In genomic region chr3:80958591-80958990, GRCm38 (mm10) we compare ENCODE assay signal across 8 mouse cellular contexts. TPM values are rescaled to one million over a fixed set of nuclear protein-coding genes. Genes with fewer than 3 reads are reported as not detected.
A peak's percentile ranks its signal among the peaks of the same experiment; 100 is the strongest.
DNase-seq lines count a peak whose midpoint lies in the region; ATAC-seq and TF ChIP-seq lines count a peak whose summit lies in the region.

No protein-coding gene starts in this region.

- H3K4me1 ChIP-seq in ES-E14 (ENCODE audit: control insufficient read depth in 2 of 2, insufficient read depth in 2 of 2, low read length in 2 of 2, poor library complexity in 1 of 2): no peaks in the 10 kb centered on the region; a peak in 1 of 4 replicates
- H3K4me1 ChIP-seq in embryonic facial prominence, embryonic 11.5 days (ENCODE audit: control insufficient read depth, insufficient read depth, low read length): no peaks in the 10 kb centered on the region
- H3K4me1 ChIP-seq in lung, embryonic 15.5 days: no peaks in the 10 kb centered on the region

- in situ Hi-C loops in ES-E14 (cut with MboI; ENCODE audit: low sequenced_read_pairs in 2 of 2, unreplicated experiment in 2 of 2): no loop called here

- no peak overlapping the region for H3K9ac ChIP-seq in ES-E14 (ENCODE audit: insufficient read depth, low read depth, low read length, poor library complexity, severe bottlenecking)
- H3K9ac ChIP-seq in embryonic facial prominence, embryonic 11.5 days (replicated peaks; ENCODE audit: low read length): no peak overlapping the region
- H3K9ac ChIP-seq in lung, embryonic 15.5 days: no peak overlapping the region

- no peaks in the 10 kb centered on the region for H3K27me3 ChIP-seq in embryonic facial prominence, embryonic 11.5 days (ENCODE audit: control insufficient read depth, insufficient read depth, low read length)
- H3K27me3 ChIP-seq in lung, embryonic 15.5 days: no peaks in the 10 kb centered on the region

- peak; percentile 35 for DNase-seq in ES-E14 (ENCODE audit: low read depth, low spot score)
- peak; percentile 69 for DNase-seq in adrenal gland, postnatal 14 days
- DNase-seq in embryonic facial prominence, embryonic 11.5 days (ENCODE audit: low spot score): peak; percentile 71
- DNase-seq in heart, postnatal 4 days: peak; percentile 50
- peak; percentile 66 for DNase-seq in layer of hippocampus, adult 11-12 months (ENCODE audit: low spot score)
- peak; percentile 14 for DNase-seq in ovary, adult 18-20 months (ENCODE audit: low spot score)
- DNase-seq in urinary bladder, postnatal 36 days (ENCODE audit: low spot score in 2 of 2): peak; percentile 24 to 51

- H3K4me2 ChIP-seq in embryonic facial prominence, embryonic 11.5 days (ENCODE audit: low read depth, low read length): no peak overlapping the region
- H3K4me2 ChIP-seq in lung, embryonic 15.5 days: no peak overlapping the region

- ATAC-seq in embryonic facial prominence, embryonic 11.5 days (replicated peaks; ENCODE audit: insufficient number of reproducible peaks, low FRiP score, low TSS enrichment, low read depth): peak; percentile 62; the same call in 1 of the 2 replicates
- peak; percentile 74; the same call in 1 of the 2 replicates for ATAC-seq in lung, embryonic 15.5 days (ENCODE audit: borderline replicate concordance, extremely low read depth, low FRiP score, low TSS enrichment)

- no peaks in the 10 kb centered on the region for H3K9me3 ChIP-seq in ES-E14 (ENCODE audit: control insufficient read depth, insufficient read depth, low read depth, low read length)
- no peaks in the 10 kb centered on the region for H3K9me3 ChIP-seq in embryonic facial prominence, embryonic 11.5 days (replicated peaks; ENCODE audit: control insufficient read depth, low read length)
- H3K9me3 ChIP-seq in lung, embryonic 15.5 days: no peaks in the 10 kb centered on the region

- no peak overlapping the region for H3K4me3 ChIP-seq in ES-E14 (ENCODE audit: insufficient read depth in 1 of 2, low read depth in 1 of 2, low read length in 2 of 2, poor library complexity in 1 of 2, severe bottlenecking in 1 of 2)
- no peak overlapping the region for H3K4me3 ChIP-seq in embryonic facial prominence, embryonic 11.5 days (ENCODE audit: low read depth, low read length)
- no peak overlapping the region for H3K4me3 ChIP-seq in lung, embryonic 15.5 days

- WGBS in embryonic facial prominence, embryonic 11.5 days: 35% methylated on average over 1 of the region's 1 CpGs
- WGBS in lung, embryonic 15.5 days: 15% methylated on average over 1 of the region's 1 CpGs

- H3K27ac ChIP-seq in ES-E14 (ENCODE audit: insufficient read depth, low read depth, low read length, poor library complexity, severe bottlenecking): no peak overlapping the region
- no peak overlapping the region for H3K27ac ChIP-seq in embryonic facial prominence, embryonic 11.5 days (replicated peaks; ENCODE audit: low read depth, low read length)
- H3K27ac ChIP-seq in lung, embryonic 15.5 days: no peak overlapping the region

- no peaks in the 10 kb centered on the region for H3K36me3 ChIP-seq in ES-E14 (ENCODE audit: control insufficient read depth, insufficient read depth, low read length, poor library complexity, severe bottlenecking)
- H3K36me3 ChIP-seq in embryonic facial prominence, embryonic 11.5 days (replicated peaks; ENCODE audit: control insufficient read depth, insufficient read depth, low read depth, low read length): no peaks in the 10 kb centered on the region
- no peaks in the 10 kb centered on the region for H3K36me3 ChIP-seq in lung, embryonic 15.5 days

TF ChIP-seq in ES-E14, 5 proteins besides CTCF, POLR2A, EP300 and RAD21:
- TF ChIP-seq MAFK (IDR thresholded peaks at IDR 0.05; ENCODE audit: insufficient read depth, low read depth, low read length) (no peak), ZC3H11A (IDR thresholded peaks at IDR 0.05; ENCODE audit: borderline replicate concordance, low read depth, low read length) (peak; percentile 92)

RNA-seq across cellular contexts. Expression of gene Glrb, which starts 45.1 kb away (rescaled TPM):
- total RNA-seq in ES-E14 (2012; rRNA removed): 1.4 and 1.7 TPM in 2 replicates
- total RNA-seq in adrenal gland, postnatal 14 days (2021): 8.1 and 9.9 TPM in 2 replicates
- 14.6 and 15.6 TPM in 2 replicates for polyA plus RNA-seq in embryonic facial prominence, embryonic 11.5 days (2014; fragmentation: Nextera tagmentation; extraction: Ambion mirVana)
- 1 to 10 TPM in 1 of 2 experiments, under 1 TPM in 1; 0.62 to 1.5 TPM for total RNA-seq in heart, postnatal 4 days (2021)
- polyA plus RNA-seq in lung, embryonic 15.5 days (2015; fragmentation: Nextera tagmentation; extraction: Ambion mirVana): 3.4 and 3.7 TPM in 2 replicates

Comparison
In these comparisons a context has a peak if more than half of its experiments do, and no peak if none do; other contexts are left out.
1. DNase-seq: peak in every context shown above with its lines; median percentile 71 in embryonic facial prominence, embryonic 11.5 days; 69 in adrenal gland, postnatal 14 days; 66 in layer of hippocampus, adult 11-12 months; 50 in heart, postnatal 4 days; 38 in urinary bladder, postnatal 36 days; 35 in ES-E14; 14 in ovary, adult 18-20 months.